Mouse (Mus musculus) ovary, postnatal 14 days (tissue): ENCODE measurements around the gene Baiap2l1.

Experiments
- DNase-seq: peaks from one replicate; pipeline ENCODE4 v3.0.0; 2022; ENCODE audit warnings: low spot score

The Baiap2l1 gene

GRCm38 (mm10) chr5:144283551-144284031 lies 74.3 kb downstream of the Baiap2l1 start:
- no peak for DNase-seq

- no peak for DNase-seq
Measured at GRCm38 (mm10) chr5:144282470-144283260, 75.2 kb downstream of the Baiap2l1 start.

GRCm38 (mm10) chr5:144279926-144280325 lies 78.0 kb downstream of the Baiap2l1 start:
- no peak for DNase-seq

- no peak for DNase-seq
Measured at GRCm38 (mm10) chr5:144279081-144279541, 78.8 kb downstream of the Baiap2l1 start.

GRCm38 (mm10) chr5:144278374-144278960 lies 79.4 kb downstream of the Baiap2l1 start:
- no peak for DNase-seq

- no peak for DNase-seq
Measured at GRCm38 (mm10) chr5:144276898-144277630, 80.8 kb downstream of the Baiap2l1 start.

- DNase-seq, result no peak
Measured at GRCm38 (mm10) chr5:144274904-144275303, 83.0 kb downstream of the Baiap2l1 start.

GRCm38 (mm10) chr5:144271772-144272171 lies 86.1 kb downstream of the Baiap2l1 start:
- no peak for DNase-seq

GRCm38 (mm10) chr5:144271118-144271517 lies 86.8 kb downstream of the Baiap2l1 start:
- no peak for DNase-seq

GRCm38 (mm10) chr5:144270420-144270819 lies 87.5 kb downstream of the Baiap2l1 start:
- DNase-seq, result no peak

- DNase-seq, result no peak
Measured at GRCm38 (mm10) chr5:144269926-144270325, 88.0 kb downstream of the Baiap2l1 start.

GRCm38 (mm10) chr5:144267535-144268241 lies 90.2 kb downstream of the Baiap2l1 start:
- DNase-seq, result no peak

GRCm38 (mm10) chr5:144263496-144263895 lies 94.4 kb downstream of the Baiap2l1 start:
- no peak for DNase-seq

- no peak for DNase-seq
Measured at GRCm38 (mm10) chr5:144263082-144263481, 94.8 kb downstream of the Baiap2l1 start.

- no peak for DNase-seq
Measured at GRCm38 (mm10) chr5:144261829-144262228, 96.1 kb downstream of the Baiap2l1 start.

GRCm38 (mm10) chr5:144261309-144261708 lies 96.6 kb downstream of the Baiap2l1 start:
- DNase-seq, result no peak

- DNase-seq, result no peak
Measured at GRCm38 (mm10) chr5:144260464-144260863, 97.4 kb downstream of the Baiap2l1 start.

GRCm38 (mm10) chr5:144259228-144259627 lies 98.7 kb downstream of the Baiap2l1 start:
- DNase-seq, result no peak

- no peak for DNase-seq
Measured at GRCm38 (mm10) chr5:144258687-144259086, 99.2 kb downstream of the Baiap2l1 start.

GRCm38 (mm10) chr5:144258131-144258611 lies 99.7 kb downstream of the Baiap2l1 start:
- no peak for DNase-seq

GRCm38 (mm10) chr5:144257451-144258110 lies 100.3 kb downstream of the Baiap2l1 start:
- DNase-seq, result no peak
